Mouse (Mus musculus): ENCODE data around the gene Vmn1r3. TPM values are rescaled to one million over a fixed set of nuclear protein-coding genes. Genes with fewer than 3 reads are reported as not detected.

Gene Vmn1r3
- polyA plus RNA-seq, 1 experiment, result not detected

Other genes with a start within 250 kb of the Vmn1r3 start
- gene Vmn1r2, start 18.0 kb downstream of the Vmn1r3 start, polyA plus RNA-seq (2012; rRNA removed), result not detected in 2 replicates